Mouse (Mus musculus) mature B cell (primary cell): Measurements from ENCODE around the gene Akap2.

Experiments
- in situ Hi-C: fragments of 300-500 bp; cut with MboI; formaldehyde crosslinking; loops from 2 replicates; pipeline ENCODE4 v1.14.3; 2019

Akap2 gene

DNA sequence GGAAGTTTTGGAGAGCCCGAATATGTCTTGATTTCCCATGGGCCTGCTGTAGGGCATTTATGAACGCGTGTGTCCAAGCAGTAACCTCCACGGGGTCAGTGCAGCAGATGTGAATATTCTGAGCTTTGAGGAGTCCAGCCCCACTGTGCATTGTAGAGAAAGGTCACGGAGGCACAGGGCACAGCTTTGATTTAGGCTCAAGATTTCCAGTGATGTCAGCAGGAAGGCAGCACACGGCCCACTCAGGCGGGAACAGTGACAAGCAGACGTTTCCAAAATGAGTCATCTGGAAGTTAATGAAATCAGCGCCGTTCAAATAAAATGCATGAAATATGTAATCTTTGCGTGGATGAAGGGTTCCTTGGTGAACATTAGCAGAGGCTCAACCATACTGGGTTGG lies 40.5 kb downstream of the Akap2 start:
- in situ Hi-C loops = no loop called here

DNA sequence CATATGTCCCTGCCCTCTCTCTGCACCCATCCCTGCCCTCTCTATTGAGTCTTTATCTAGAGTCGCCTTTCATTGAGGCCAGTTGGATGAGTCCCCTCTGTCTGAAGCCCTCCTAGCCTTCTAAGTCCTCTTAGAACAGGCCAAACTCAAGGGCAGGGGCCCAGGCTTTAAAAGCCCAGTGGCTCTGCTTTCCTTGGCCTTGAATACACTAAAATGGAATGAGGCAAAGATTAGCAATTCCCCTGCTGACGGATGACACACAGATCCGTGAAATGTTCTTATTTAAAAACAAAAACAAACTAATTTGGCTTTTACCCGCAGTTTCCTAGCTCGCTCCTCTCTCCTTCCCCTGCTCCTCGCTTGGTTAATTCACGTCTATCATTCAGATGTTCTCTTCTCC lies 45.0 kb downstream of the Akap2 start:
- in situ Hi-C loops = no loop called here

DNA sequence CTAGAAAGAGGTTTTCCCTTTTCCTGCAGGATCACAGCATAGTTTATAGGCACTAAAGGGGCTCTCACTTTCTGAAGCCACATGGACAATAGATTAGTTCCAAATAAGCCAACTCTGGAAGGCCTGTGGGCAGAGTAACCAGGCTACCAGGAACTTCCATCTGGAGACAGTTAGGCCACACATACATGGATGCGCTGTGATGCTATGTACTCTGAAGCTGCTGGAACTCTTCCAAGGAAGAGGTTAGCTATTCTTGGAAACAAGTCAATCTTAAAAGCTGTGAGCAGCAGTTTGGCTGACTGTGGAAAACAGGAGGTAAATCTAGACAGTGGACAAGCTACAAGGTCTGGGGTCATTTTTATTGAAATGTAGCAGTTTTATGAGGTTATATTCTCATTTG lies 46.9 kb downstream of the Akap2 start:
- in situ Hi-C loops = no loop called here

DNA sequence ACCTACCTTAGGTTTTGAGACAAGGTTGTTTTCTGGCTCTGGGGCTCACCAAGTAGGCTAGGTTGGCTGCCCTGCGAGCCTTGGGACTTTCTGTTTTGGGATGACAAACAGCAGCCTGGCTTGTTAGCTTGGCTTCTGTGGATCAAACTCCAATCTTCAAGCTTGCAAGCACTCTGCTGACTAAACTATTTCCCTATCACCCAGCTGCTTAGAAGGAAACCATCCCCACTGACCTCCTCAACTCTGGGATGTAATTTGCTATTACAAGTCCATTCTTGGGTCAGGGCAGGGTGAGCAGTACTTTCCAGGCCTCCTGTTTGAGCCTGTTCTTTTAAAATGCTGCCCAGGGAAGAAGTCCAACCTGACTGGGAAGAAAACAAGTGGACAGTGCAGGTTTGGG lies 47.5 kb downstream of the Akap2 start:
- in situ Hi-C loops = no loop called here

DNA sequence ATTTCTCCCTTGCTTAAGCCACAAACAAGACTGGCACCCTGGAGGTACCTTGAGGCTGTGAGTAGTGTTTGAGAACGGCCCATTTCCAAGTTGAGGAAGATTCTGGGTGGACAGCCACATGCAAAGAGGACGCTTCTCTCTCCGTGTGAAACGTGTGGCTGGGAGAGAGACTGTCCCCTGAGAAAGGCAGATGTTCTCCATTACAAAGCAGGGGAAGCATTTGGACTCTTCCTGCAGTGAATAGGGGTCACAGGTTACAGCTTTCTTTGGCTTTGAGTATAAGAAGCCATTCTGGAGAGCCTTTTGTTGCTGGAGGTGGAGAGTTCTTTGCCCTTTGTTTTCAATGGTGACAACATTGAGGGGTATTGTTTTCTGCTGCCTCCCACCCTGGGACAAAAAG lies 48.3 kb downstream of the Akap2 start:
- in situ Hi-C loops = no loop called here

DNA sequence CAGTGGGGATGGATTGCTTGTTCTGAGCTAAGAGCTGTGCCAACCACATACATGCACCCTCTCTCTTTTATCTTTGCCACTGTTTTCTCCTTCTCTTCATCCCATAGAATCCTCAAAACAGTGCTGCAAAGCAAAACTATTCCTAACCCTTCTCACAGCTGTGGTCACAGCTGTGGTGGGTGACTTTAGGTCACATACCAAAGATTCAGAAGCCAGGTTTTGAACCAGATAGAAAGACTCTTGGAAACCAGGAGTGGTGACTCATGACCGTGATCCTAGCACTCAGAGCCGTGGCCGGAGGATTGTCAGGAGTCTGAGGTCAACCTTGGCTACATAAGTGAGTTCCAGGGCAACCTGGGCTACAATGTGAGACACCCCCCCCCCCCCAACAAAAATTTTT lies 51.5 kb downstream of the Akap2 start:
- in situ Hi-C loops = no loop called here

DNA sequence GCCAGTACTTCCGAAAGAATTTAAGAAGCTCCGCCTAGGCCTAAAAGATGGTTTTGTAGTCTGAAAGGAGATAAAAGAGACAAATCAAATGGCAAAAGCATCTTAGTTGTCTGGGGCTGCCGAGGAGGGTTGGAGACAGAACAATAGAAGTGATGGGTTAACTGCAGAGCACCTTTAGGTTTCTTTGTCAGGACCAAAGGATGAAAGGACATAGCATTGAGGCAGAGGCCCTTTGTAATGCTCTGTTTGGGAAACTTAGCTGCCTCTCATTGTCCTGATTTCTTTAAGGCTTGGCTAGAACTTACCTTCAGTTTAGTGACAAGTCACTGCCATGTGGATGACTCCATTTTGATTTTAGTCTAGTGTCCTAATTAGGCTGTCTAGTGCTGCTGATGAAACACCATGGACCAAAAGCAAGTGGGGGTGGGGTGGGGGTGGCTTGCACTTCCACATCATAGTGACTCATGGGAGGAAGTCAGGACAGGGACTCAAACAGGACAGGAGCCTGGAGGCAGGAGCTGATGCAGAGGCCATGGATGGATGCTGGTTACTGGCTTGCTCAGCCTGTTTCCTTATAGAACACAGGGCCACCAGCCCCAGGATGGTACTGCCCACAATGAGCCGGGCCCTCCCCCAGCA lies 52.8 kb downstream of the Akap2 start:
- in situ Hi-C loops = no loop called here

DNA sequence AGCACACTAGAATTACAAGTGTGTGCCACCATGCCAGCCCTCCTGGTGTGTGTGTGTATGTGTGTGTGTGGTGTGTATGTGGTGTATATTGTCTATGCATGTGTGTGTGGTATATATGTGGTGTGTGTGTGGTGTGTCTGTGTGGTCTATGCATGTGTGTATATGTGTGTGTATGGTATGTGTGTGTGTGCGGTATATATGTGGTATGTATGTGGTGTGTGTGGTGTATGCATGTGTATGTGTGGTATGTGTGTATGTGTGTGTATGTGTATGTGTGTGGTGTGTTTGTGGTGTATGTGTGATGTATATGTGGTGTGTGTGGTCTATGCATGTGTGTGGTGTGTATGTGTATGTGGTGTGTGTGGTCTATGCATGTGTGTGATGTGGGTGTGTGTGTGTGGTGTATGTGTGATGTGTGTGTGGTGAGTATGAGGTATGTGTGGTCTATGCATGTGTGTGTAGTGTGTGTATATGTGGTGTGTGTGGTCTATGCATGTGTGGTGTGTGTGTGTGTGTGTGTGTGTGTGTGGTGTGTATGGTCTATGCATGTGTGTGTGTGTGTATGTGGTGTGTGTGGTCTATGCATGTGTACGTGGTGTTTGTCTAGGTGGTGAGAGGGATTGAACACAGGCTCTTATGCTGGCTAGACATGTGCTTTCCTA lies 54.2 kb downstream of the Akap2 start:
- in situ Hi-C loops = no loop called here

DNA sequence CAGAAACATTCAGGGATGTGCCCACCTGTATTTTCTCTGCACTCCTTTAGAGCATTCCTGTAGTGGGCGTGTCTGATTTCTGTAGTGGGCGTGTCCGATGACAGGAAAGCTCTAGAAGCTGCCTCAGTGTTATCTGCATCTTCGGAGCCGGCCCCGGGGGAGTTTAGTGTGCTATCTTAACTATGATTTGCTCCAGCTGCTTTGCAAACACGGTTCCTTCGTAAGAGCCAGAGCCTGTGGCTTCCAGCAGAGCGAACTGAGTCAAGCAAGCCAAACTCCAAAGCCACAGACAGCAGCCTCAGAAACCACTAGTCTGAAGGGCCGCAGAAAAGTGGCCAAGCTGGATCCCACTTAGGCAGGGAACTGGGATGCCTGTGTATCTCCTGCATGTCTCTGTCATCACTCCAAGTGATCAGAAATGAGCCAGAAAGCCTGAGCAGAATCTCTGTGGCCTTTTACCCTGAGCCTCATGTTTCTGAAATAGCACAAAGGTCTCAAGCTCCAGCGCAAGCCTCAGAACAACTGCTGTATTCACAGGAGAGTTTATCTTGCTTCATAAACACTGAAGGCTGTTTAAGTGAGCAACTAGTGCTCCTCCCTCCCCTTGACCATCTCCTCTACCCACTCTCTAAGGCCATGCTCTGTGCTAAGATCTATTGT lies 55.5 kb downstream of the Akap2 start:
- in situ Hi-C loops = no loop called here

DNA sequence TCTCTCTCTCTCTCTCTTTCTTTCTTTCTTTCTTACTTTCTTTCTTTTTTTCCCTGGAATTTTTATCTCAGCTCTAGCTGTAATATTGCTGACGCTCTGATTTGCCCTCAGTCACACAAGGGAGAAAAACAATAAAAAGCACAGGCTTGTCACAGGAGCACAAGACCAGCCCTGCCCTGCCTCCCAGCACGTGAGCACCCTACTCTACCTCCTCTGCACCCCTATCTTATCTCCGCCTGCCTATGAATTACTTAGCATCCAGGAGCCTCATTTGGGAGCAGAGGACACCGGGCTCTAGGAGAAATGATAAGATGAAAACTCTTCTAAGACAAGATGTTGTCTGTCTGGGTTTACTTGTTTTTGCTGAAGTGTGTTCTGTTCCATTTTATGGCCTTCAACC lies 57.1 kb downstream of the Akap2 start:
- in situ Hi-C loops = no loop called here

DNA sequence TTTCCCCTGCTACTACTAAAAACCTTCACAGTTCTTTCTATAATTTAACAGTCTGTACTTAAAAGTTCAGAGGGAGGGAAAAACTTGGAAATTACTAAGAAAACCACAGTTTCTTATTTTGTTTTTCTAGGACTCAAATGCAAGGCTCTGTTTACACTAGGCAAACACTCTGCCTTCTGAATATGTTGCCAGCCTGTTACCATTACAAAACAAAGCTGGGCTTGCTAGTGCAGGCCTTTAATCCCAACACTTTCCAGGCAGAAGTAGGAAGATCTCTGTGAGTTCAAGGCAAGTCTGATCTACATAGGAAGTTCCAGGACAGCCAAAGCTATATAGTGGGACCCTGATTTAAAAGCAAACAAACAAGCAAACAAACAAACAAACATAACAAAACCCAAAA lies 58.1 kb downstream of the Akap2 start:
- in situ Hi-C loops = no loop called here

DNA sequence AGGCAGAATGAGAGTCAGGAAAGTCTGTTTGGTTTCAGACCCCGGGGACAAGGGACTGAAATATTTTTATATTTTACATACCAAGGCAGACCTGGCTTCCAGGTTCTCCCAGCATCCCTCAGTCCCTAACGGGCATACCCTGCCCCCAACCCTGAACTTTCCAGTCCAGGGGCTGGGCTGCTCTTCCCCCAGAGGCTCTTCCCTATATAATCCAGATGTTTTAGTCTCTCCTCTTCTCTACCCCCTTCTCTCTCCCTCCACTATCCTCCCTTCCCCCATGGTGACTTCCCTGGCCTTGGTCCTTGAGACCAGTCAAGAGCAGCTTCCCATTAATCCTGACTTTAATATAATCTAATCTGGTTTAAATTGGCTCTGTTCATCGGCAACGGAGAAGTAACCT lies 62.9 kb downstream of the Akap2 start:
- in situ Hi-C loops = no loop called here

DNA sequence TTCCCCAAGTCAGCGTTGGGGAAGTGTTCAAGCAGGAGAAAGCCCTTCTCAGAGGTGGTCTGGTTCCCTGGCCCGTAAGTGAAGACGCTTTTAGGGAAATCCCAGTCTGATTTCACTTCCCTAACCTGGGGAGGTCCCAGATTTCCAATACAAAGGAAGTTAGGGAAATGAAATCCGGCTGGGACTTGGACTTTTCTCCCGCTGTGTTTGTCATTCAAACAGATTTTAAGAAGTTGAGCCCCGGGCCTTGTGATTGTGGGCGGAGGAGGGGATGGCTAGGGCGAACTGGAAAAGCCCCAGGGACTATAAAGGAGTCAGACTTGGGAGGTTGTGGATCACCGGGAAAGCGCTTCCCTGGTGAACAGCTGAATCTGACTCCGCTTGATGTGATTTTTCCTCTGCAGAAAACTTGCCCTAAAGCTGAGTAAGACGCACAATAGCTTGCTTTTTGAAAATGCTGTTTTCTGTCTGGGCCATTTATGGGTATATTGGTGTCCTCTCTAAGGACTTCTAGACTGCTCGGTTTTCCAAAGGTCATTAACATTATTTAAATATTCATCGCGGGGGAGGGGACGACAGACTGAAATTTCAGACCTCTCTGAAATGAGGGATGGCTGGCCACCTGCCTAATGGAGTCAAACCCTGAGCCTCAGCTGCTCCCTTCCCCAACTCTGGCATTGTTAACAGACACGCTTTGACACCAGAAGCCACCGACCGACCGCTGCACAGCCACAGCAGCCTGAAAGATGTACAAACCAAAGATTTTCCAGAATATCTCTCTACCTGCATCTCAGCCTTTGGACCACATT lies 63.6 kb downstream of the Akap2 start:
- in situ Hi-C loops = no loop called here

DNA sequence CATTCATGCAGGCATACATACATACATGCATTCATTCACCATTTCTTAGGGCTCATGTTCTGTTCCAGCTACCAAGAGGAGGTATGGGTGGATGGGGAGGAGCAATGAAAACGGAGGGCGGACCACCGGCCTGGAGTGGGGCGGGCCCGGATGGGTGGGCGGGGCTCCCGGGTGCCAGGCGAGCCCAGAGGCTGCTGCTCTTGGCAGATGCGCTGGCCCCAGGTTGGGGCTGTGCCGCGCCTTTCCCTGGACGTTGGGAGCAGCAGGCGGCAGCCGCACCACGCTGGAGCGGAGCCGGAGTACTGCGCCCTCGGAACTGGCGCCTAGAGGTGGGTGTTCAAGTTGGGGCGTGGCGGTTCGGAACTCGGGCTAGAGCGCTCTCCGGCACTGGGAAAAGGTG lies 64.5 kb downstream of the Akap2 start:
- in situ Hi-C loops = no loop called here

DNA sequence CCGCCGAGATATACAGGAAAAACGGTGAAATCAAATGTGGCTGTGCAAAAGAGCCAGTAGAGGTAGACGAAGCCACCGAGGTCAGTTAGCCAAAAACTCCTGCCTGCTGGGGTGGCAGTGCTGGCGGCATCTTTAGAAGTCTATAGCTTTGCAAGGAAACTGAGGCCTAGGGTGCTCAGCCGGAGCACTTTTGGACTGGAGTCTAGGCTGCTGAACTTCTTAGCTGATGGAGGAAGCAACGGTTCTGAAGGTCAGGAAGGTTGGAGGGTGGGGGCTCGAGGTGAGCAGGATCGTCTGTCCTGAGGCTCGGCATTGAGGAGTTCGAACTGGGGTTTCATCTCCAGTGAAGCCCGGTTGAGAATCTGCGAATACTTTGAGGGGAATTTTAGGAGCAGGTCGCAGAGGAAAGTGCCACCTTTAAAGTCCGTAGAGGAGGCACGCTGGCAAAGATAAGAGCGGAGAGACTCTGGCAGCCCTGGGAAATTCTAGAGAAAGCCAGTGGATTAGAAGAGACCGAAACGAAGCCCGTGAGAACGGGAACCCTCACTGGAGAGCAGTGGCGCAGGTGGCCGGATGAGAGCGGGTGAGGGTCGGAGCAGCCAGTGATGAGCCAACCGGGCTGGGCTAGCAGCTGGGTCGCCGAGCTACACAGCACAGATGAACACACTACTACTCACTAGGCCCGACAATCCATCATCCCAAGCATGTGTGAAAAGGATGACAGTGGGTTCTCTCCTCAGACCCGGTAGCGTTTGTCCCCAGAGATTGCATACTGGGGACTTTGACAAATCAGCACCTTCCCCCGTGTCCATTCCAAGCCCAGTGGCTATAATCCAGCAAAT lies 65.3 kb downstream of the Akap2 start:
- in situ Hi-C loops = no loop called here

DNA sequence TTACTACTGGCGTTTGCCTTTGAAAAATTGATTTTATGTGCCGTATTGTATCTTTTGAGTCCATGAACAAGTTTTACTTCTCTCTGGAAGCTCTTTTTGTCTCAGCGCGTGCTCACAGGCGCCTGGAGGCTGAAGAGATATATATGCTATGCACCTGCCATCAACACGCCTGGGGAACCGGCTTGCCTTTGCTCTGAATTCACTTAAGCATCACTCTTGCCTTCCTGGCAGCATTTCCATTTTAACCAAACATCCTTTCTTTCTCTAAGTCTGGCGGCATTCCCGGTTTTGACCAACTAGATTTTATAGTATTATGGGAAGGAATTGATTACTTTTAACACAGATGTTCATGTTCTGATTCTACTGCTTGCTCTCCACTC lies 65.9 kb downstream of the Akap2 start:
- in situ Hi-C loops = no loop called here

DNA sequence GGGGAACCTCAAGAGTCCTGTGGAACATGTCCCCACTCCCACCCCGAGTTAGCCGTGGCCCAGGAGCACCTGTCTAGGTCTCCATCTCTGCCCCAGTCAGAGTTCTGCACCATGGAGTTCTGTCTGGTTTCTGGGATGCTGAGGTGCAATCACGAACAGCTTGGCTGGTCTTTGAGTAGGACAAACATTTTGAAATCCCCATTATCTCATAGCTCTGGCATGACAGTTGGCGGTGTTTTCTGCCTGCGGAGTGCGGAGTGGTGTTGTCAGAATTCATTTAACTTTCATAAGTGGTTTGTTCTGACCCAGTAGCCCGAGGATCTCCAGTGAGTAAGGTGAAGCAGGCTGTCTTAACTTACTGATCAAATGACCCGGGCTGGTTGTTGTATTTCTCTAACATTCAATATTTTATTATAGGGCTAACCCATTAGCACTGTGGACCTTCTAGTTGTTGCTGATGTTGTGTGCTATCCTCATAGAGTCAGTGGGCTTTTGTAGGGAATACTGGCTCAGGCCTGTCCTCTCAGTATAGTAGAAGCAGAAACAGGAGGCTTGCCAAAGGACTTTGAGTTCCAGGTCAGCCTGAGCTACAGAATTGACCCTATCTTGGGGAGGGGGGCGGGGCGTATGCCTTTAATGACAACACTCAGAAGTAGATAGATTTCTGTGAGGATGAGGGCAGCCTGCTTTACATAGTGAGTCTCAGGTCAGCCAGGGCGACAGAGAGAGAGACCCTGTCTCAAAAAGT lies 66.6 kb downstream of the Akap2 start:
- in situ Hi-C loops = no loop called here

DNA sequence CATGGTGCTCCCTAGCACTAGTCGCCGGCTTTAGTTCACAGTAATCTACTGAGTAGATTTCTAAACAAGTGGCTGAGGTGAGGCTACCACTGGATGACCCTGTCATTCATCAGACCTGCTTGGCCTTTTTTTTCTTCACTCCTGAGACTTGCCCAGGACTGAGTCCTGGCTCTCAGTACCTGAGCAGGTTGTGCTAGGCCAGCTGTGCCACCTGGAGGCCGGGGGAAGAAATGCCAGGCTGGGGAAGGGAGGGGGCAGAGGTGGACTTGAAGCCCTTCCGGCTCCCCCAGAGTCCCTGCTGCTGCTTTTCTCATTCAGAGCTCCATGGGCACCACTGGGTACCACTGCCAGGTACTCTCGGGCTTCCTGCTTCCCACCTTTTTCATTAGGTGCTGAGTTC lies 71.3 kb downstream of the Akap2 start:
- in situ Hi-C loops = no loop called here

DNA sequence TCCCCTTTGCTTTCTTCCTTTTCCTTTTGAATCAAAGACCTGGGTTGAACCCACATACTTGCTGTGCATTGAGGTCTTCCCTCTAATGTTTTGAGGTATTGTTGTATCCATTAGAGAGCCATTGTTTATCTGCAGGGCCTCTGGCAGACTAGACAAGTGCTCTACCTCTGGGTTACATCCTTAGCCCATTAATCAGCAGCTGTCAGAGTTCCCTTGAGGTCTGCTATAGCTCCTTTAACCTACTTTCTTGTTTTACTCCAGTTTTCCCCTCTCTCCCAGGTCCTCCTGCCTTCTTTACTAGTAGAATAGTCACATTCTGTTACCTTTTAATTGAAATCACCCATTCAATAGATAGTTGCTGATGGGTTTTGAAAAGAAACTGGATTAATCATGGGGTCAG lies 71.7 kb downstream of the Akap2 start:
- in situ Hi-C loops = no loop called here

DNA sequence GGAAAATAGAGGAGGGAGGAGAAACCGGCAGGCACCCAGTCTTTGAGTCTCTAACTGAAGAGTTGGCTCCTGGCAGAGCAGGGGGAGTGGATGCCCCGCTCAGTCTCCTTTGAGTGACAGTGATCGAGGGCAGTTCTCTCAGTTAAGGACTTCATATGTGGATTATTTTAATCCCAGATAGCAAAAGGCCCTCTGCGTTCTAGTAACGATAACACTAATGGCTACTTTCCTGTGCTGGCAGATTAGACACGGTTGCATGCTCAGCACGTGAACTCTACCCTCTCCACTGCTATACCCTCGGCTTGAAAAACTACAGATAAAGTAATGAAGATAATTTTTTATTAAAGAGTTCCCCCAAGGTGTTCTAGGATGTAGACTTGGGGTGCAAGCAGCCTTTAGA lies 76.5 kb downstream of the Akap2 start:
- in situ Hi-C loops = no loop called here

DNA sequence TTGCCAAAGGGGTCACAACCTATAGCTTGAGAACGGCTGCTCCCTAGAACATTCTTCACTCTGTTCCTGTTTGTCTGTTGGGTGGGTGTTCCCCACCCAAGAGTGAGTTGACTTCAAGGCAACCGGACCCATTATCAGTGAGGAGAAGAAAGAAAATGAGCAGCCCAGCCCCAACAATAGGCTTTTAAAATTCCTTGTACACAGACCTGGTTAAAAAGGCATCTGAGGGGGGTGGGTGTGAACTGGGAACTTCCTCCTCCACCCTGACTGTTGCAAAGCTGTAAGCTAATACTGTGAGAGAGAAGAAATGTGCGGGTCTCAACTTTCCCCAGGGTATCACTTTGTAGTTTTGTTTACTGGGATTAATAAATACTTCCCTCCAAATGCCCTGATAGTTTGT lies 77.1 kb downstream of the Akap2 start:
- in situ Hi-C loops = no loop called here
